Mouse (Mus musculus) erythroblast, embryonic 14.5 days (primary cell): ENCODE results near the gene Armc2.

ENCODE experiments used
- GATA1 ChIP-seq: IDR thresholded peaks from 2 replicates; pipeline ENCODE4 v1.6.1; 2012; ENCODE audit warnings: low read length, inconsistent platforms, mixed read lengths
- TAL1 ChIP-seq: IDR thresholded peaks from 3 replicates; pipeline ENCODE4 v1.6.1; 2012; ENCODE audit warnings: low read length, inconsistent platforms, mixed read lengths

- TF ChIP-seq GATA1 (no peak), TAL1 (no peak)
Measured at GRCm38 (mm10) chr10:41901456-41901855, 116.8 kb downstream of the Armc2 start.
